Mouse (Mus musculus) liver, embryonic 14.5 days (tissue): ENCODE measurements around the gene Lrrc74b.

Experiments used
- CTCF ChIP-seq: IDR thresholded peaks from 2 replicates; pipeline ENCODE4 v1.5.1; 2016; ENCODE audit warnings: antibody characterized with exemption, low read depth, control low read depth
- EP300 ChIP-seq: IDR thresholded peaks from 2 replicates; pipeline ENCODE4 v1.6.1; 2016; ENCODE audit warnings: antibody characterized with exemption, low read depth

DNA sequence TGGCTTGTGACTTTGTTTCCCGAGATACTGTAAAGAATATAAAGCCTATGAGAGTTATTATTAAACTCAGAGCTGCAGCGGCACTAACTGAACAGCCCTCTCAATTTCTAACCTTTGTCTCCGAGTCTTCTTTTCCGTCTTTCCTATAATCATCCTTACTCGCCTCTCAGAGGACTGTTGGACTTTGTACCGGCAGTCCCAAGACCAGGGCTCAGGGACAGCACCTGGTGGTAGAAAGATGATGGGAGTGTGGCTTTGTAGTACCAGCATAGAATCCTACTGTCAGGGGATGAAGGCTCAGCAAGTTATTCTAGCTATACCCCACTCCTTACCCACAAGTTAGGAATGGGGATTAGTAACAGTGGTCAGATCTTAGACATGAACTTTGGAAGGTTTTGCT, 34.8 kb downstream of the Lrrc74b start:
- TF ChIP-seq CTCF (no peak), EP300 (no peak)
